Mouse (Mus musculus) E14TG2a.4 (cell line): ENCODE results near the gene Ppp1r10.
A peak's percentile ranks its signal among the peaks of the same experiment; 100 is the strongest.
"Not testable (repeated sequence)": the region's sequence is repeated elsewhere in the genome, so short reads cannot be mapped to it uniquely, and the experiment has no call there.

Source experiments
- H3K27me3 ChIP-seq: 2 replicates; pipeline ENCODE4 v1.6.1; 2014; ENCODE audit warnings: low read length, control low read depth; ENCODE audit not compliant: insufficient read depth
- H3K36me3 ChIP-seq: 2 replicates; pipeline ENCODE4 v1.6.1; 2014; ENCODE audit warnings: low read length, control low read depth; ENCODE audit not compliant: insufficient read depth
- H3K4me1 ChIP-seq: replicated peaks from 2 replicates; pipeline ENCODE4 v1.6.1; 2014; ENCODE audit warnings: low read depth, low read length, control low read depth
- H3K4me3 ChIP-seq: replicated peaks from 2 replicates; pipeline ENCODE4 v1.5.1; 2014; ENCODE audit warnings: mild to moderate bottlenecking, low read length
- H3K9me3 ChIP-seq: 2 replicates; pipeline ENCODE4 v1.6.1; 2014; ENCODE audit warnings: low read length, control low read depth
- CTCF ChIP-seq: conservative IDR thresholded peaks from 2 replicates; pipeline ENCODE4 v1.5.1; 2014; ENCODE audit warnings: low read length
- NANOG ChIP-seq: IDR thresholded peaks from 2 replicates; pipeline ENCODE4 v1.6.1; 2014; ENCODE audit warnings: borderline replicate concordance, low read length, mixed read lengths
- POU5F1 ChIP-seq: IDR thresholded peaks from 2 replicates; pipeline ENCODE4 v1.6.1; 2014; ENCODE audit warnings: low read length, borderline replicate concordance

Gene Ppp1r10

GRCm38 (mm10) chr17:35937700-35938348 is 21.6 kb downstream of the Ppp1r10 start:
- Histone ChIP-seq H3K9me3 (peaks cover 6% of the 10 kb centered on the region), H3K4me1 (peaks cover 43% of the 10 kb centered on the region), H3K36me3 (peaks cover 1% of the 10 kb centered on the region), H3K4me3 (no peak overlapping the region), H3K27me3 (no peaks in the 10 kb centered on the region)
- no peak for TF ChIP-seq NANOG
- TF ChIP-seq CTCF: peak; percentile 71

- peak overlapping the region; percentile 7; the same call in 1 of the 2 replicates for H3K4me3 ChIP-seq
- no peaks in the 10 kb centered on the region for H3K27me3 ChIP-seq
- H3K36me3 ChIP-seq: no peaks in the 10 kb centered on the region
- peaks cover 42% of the 10 kb centered on the region for H3K4me1 ChIP-seq
- TF ChIP-seq CTCF (no peak), POU5F1 (peak; percentile 47; the same call in 1 of the 2 replicates), NANOG (no peak)
- peaks cover 6% of the 10 kb centered on the region for H3K9me3 ChIP-seq
Measured at GRCm38 (mm10) chr17:35939108-35939507, 22.9 kb downstream of the Ppp1r10 start.

GRCm38 (mm10) chr17:35939941-35940340 is 23.7 kb downstream of the Ppp1r10 start:
- Histone ChIP-seq H3K36me3 (no peaks in the 10 kb centered on the region), H3K4me1 (peaks cover 35% of the 10 kb centered on the region), H3K27me3 (no peaks in the 10 kb centered on the region), H3K4me3 (peak overlapping the region; percentile 7), H3K9me3 (peaks cover 6% of the 10 kb centered on the region)
- no peak for TF ChIP-seq CTCF

- H3K27me3 ChIP-seq, H3K4me3 ChIP-seq, H3K4me1 ChIP-seq, H3K9me3 ChIP-seq: not testable (repeated sequence)
- peaks cover 16% of the 10 kb centered on the region for H3K36me3 ChIP-seq
Measured at GRCm38 (mm10) chr17:35950946-35951345, 34.7 kb downstream of the Ppp1r10 start.

- not testable (repeated sequence) for H3K4me3 ChIP-seq, H3K27me3 ChIP-seq, H3K9me3 ChIP-seq
- Histone ChIP-seq H3K4me1 (peaks cover 17% of the 10 kb centered on the region), H3K36me3 (peaks cover 32% of the 10 kb centered on the region)
Measured at GRCm38 (mm10) chr17:35952559-35952958, 36.3 kb downstream of the Ppp1r10 start.

- Histone ChIP-seq H3K4me3 (no peak overlapping the region), H3K27me3 (no peaks in the 10 kb centered on the region), H3K4me1 (peaks cover 36% of the 10 kb centered on the region), H3K9me3 (no peaks in the 10 kb centered on the region), H3K36me3 (peaks cover 53% of the 10 kb centered on the region)
- TF ChIP-seq CTCF: no peak
- TF ChIP-seq POU5F1: no peak
- TF ChIP-seq NANOG: no peak
Measured at GRCm38 (mm10) chr17:35954665-35955064, 38.4 kb downstream of the Ppp1r10 start.

- TF ChIP-seq NANOG (no peak), POU5F1 (no peak), CTCF (no peak)
- H3K4me1 ChIP-seq: peaks cover 65% of the 10 kb centered on the region
- no peaks in the 10 kb centered on the region for H3K9me3 ChIP-seq
- no peaks in the 10 kb centered on the region for H3K27me3 ChIP-seq
- H3K36me3 ChIP-seq: peaks cover 93% of the 10 kb centered on the region
- no peak overlapping the region for H3K4me3 ChIP-seq
Measured at GRCm38 (mm10) chr17:35958533-35959223, 42.4 kb downstream of the Ppp1r10 start.

GRCm38 (mm10) chr17:35963279-35963678 is 47.0 kb downstream of the Ppp1r10 start:
- peaks cover 98% of the 10 kb centered on the region for H3K36me3 ChIP-seq
- TF ChIP-seq NANOG: no peak
- TF ChIP-seq POU5F1: no peak
- TF ChIP-seq CTCF: no peak
- H3K27me3 ChIP-seq: no peaks in the 10 kb centered on the region
- H3K4me3 ChIP-seq: peak overlapping the region; percentile 32; the same call in 1 of the 2 replicates
- H3K4me1 ChIP-seq: peaks cover 92% of the 10 kb centered on the region
- H3K9me3 ChIP-seq: no peaks in the 10 kb centered on the region

GRCm38 (mm10) chr17:35967621-35968020 is 51.4 kb downstream of the Ppp1r10 start:
- Histone ChIP-seq H3K4me1 (peaks cover 84% of the 10 kb centered on the region), H3K4me3 (no peak overlapping the region), H3K9me3 (no peaks in the 10 kb centered on the region), H3K36me3 (peaks cover 67% of the 10 kb centered on the region), H3K27me3 (no peaks in the 10 kb centered on the region)
- no peak for TF ChIP-seq NANOG
- no peak for TF ChIP-seq POU5F1
